Mouse (Mus musculus): ENCODE data around the gene Ethe1. TPM values are rescaled to one million over a fixed set of nuclear protein-coding genes. Genes with fewer than 3 reads are reported as not detected.
A peak's percentile ranks its signal among the peaks of the same experiment; 100 is the strongest.

Gene Ethe1
- polyA plus RNA-seq, 1 experiment: 18.2 TPM

DNA sequence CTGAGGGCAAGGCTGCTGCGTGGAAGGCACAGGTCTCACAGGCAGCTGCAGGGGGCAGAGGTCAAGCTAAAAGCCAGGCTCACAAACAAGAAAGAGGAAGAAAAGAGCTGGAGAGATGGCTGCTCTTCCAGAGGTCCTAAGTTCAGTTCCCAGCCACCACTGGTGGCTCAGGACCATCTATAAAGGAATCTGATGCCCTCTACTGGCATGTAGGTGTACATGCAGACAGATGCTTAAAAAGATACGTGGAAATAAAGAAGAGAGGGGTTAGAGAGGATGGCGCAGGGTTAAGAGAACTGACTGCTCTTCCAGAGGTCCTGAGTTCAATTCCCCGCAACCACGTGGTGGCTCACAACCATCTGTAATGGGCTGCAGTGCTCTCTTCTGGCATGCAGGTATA, 14.9 kb upstream of the Ethe1 start:
- 0 out of 2 replicates have a peak, but pooled peaks have one; percentile 32 for TF ChIP-seq CTCF (IDR thresholded peaks at IDR 0.05; ENCODE audit: low read depth, low read length)
- no peak for TF ChIP-seq POLR2A (IDR thresholded peaks at IDR 0.05; ENCODE audit: borderline replicate concordance, low read depth, low read length)
- Histone ChIP-seq H3K4me1 (ENCODE audit: control insufficient read depth, insufficient read depth, low read length) (no peaks in the 10 kb centered on the region), H3K4me3 (ENCODE audit: insufficient read depth, low read length) (no peak overlapping the region), H3K27ac (ENCODE audit: insufficient read depth, low read depth, low read length) (no peak overlapping the region)

DNA sequence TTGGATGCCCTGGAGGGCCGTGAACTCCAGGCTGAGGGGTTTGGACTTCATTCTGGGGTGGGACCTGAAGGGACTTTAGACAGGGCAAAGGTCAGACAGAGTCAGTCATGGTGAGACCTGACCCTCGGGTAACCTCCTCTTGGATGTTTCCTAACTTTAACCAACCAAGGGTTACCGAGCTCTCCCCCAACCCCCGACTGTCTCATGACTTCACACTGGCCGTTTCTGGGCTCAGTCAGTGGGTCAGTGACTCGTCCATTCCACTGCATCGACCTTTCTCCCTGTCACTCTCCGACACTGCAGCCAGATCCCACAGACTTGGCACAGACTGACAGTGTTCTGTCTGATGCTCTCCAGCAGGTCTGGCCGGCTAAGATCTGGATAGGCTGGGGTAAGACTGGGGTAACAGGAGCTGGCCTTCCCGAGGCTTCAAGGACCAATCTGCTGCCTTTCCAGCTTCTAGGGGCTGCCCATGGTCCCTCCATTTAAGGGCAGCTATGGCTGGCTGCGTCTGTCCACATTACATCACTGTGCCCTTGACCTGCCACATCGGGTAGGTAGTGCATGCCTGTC, 13.0 kb upstream of the Ethe1 start:
- TF ChIP-seq CTCF (IDR thresholded peaks at IDR 0.05; ENCODE audit: low read depth, low read length): no peak
- no peak for TF ChIP-seq POLR2A (IDR thresholded peaks at IDR 0.05; ENCODE audit: borderline replicate concordance, low read depth, low read length)
- no peaks in the 10 kb centered on the region for H3K4me1 ChIP-seq (ENCODE audit: control insufficient read depth, insufficient read depth, low read length)
- H3K27ac ChIP-seq (ENCODE audit: insufficient read depth, low read depth, low read length): no peak overlapping the region
- no peak overlapping the region for H3K4me3 ChIP-seq (ENCODE audit: insufficient read depth, low read length)

DNA sequence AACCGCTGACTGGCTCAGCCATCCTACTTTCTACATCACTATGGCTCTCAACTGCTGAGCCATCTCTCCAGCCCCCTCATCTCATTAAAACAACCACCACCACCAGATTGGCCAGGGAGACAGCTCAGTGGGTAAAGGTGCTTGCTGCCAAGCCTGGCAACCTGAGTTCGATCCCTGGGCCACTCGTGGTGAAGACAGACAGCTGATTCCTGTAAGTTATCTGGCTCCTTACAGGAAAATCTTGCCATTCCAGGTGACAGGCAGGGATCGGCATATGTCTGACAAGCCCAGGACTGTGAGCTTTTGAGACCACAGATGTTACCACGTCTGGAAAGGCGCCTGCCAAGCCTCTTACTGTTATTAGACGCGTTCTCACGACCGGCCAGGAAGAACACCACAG, 9.5 kb upstream of the Ethe1 start:
- no peak for TF ChIP-seq CTCF (IDR thresholded peaks at IDR 0.05; ENCODE audit: low read depth, low read length)
- no peak for TF ChIP-seq POLR2A (IDR thresholded peaks at IDR 0.05; ENCODE audit: borderline replicate concordance, low read depth, low read length)
- H3K27ac ChIP-seq (ENCODE audit: insufficient read depth, low read depth, low read length): no peak overlapping the region
- no peaks in the 10 kb centered on the region for H3K4me1 ChIP-seq (ENCODE audit: control insufficient read depth, insufficient read depth, low read length)
- H3K4me3 ChIP-seq (ENCODE audit: insufficient read depth, low read length): no peak overlapping the region

DNA sequence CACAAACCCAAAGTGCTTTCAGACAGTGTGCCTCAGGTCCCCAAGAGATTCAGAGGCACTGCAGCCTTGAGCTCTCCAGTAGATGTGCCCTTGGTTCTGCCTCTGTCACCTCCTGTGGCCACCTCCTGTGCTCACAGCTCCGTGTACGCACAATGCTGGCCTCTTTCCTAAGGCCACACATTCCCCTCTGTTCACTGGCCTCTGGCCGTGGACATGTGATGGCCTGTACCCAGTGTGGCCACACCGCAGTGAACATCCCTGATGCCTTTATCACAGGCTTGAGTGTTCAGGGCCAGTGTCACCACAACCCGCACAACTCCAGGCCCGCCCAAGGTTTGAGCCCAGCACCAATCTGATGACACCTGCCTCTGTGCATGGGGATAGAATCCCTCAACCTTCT, 2.5 kb upstream of the Ethe1 start:
- Histone ChIP-seq H3K4me3 (ENCODE audit: insufficient read depth, low read length) (no peak overlapping the region), H3K4me1 (ENCODE audit: control insufficient read depth, insufficient read depth, low read length) (no peaks in the 10 kb centered on the region), H3K27ac (ENCODE audit: insufficient read depth, low read depth, low read length) (no peak overlapping the region)
- TF ChIP-seq POLR2A (IDR thresholded peaks at IDR 0.05; ENCODE audit: borderline replicate concordance, low read depth, low read length) (no peak), CTCF (IDR thresholded peaks at IDR 0.05; ENCODE audit: low read depth, low read length) (no peak)

DNA sequence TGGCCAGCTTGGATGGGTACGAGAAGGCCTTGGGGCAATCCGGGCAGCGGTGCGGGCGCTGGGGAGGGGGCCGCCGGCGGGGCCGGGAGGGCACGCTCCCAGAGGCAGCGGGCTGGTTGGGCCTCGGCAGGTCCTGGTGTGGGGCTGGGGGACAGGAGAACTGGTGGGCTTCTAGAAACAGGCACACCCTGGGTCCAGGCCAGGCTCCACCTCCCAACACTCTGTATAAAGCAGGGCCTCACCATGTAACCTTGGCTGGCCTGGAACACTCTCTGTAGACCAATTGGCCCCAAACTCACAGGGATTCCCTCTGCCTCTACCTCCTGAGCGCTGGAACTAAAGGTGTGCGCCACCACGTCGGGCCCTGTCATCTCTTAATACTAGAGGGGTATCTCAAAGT, 1.3 kb upstream of the Ethe1 start:
- Histone ChIP-seq H3K27ac (ENCODE audit: insufficient read depth, low read depth, low read length) (no peak overlapping the region), H3K4me1 (ENCODE audit: control insufficient read depth, insufficient read depth, low read length) (no peaks in the 10 kb centered on the region), H3K4me3 (ENCODE audit: insufficient read depth, low read length) (no peak overlapping the region)
- TF ChIP-seq CTCF (IDR thresholded peaks at IDR 0.05; ENCODE audit: low read depth, low read length): no peak
- no peak for TF ChIP-seq POLR2A (IDR thresholded peaks at IDR 0.05; ENCODE audit: borderline replicate concordance, low read depth, low read length)

DNA sequence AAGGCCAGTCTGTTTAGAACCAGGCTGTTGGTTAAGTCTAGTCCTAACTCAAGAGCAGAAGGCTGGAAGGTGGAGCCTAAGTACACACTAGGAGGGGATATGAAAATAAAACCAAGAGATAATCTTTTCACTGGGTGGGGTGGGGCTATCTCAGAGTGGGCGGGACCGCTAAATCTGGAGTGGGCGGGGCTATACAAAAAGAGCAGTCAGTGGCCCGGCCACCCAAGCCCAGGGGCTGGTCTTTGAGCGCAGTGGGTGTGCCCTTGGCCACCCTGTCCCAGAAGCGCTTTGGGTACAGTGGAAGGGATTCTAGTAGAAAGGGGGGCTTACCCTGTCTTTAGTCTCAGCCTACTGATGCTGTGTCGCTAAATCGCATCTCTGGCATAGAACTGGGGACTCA, 515 bp upstream of the Ethe1 start:
- Histone ChIP-seq H3K27ac (ENCODE audit: insufficient read depth, low read depth, low read length) (no peak overlapping the region), H3K4me3 (ENCODE audit: insufficient read depth, low read length) (no peak overlapping the region), H3K4me1 (ENCODE audit: control insufficient read depth, insufficient read depth, low read length) (no peaks in the 10 kb centered on the region)
- TF ChIP-seq CTCF (IDR thresholded peaks at IDR 0.05; ENCODE audit: low read depth, low read length) (no peak), POLR2A (IDR thresholded peaks at IDR 0.05; ENCODE audit: borderline replicate concordance, low read depth, low read length) (no peak)

DNA sequence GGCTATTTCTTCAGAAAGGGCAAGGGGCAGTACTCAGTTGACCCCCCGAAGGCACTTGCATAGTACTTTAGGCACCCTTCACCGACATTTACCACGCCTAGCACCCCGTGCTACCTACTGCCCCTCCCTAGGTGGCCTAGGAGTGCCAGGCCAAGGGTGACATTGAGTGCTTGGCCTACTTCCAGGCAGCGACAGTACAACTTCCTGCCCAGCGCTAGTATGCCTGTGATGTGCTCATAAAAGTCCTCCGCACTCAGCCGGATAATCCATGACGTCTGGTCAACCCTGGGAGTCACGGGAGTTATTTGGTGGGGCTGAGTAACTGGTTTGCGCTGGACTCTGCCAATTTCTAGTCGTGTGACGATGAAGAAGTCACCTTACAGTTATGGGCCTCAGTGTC, 993 bp downstream of the Ethe1 start:
- no peak overlapping the region for H3K4me3 ChIP-seq (ENCODE audit: insufficient read depth, low read length)
- TF ChIP-seq CTCF (IDR thresholded peaks at IDR 0.05; ENCODE audit: low read depth, low read length) (no peak), POLR2A (IDR thresholded peaks at IDR 0.05; ENCODE audit: borderline replicate concordance, low read depth, low read length) (no peak)
- H3K27ac ChIP-seq (ENCODE audit: insufficient read depth, low read depth, low read length): no peak overlapping the region
- peaks cover 5% of the 10 kb centered on the region for H3K4me1 ChIP-seq (ENCODE audit: control insufficient read depth, insufficient read depth, low read length)

DNA sequence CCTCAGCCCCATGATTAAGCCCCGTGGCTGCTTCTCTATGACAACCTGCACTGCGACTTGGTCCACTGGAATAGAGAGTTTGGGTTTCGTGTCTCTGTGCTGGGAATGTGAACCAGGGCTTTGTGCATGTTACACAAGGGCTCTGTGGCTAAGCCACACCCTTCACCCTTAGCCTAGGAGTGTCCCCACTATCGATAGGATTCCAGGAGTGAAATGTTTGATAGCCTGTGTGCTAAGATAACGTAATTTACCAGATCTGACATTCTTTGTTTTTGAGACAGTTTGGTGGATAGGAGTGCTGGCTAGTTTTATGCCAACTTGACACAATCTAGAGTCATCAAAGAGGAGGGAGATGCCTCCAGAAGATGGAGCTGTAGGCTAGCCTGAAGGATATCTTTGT, 4.4 kb downstream of the Ethe1 start:
- no peak for TF ChIP-seq POLR2A (IDR thresholded peaks at IDR 0.05; ENCODE audit: borderline replicate concordance, low read depth, low read length)
- TF ChIP-seq CTCF (IDR thresholded peaks at IDR 0.05; ENCODE audit: low read depth, low read length): no peak
- Histone ChIP-seq H3K4me1 (ENCODE audit: control insufficient read depth, insufficient read depth, low read length) (peaks cover 24% of the 10 kb centered on the region), H3K27ac (ENCODE audit: insufficient read depth, low read depth, low read length) (no peak overlapping the region), H3K4me3 (ENCODE audit: insufficient read depth, low read length) (no peak overlapping the region)

DNA sequence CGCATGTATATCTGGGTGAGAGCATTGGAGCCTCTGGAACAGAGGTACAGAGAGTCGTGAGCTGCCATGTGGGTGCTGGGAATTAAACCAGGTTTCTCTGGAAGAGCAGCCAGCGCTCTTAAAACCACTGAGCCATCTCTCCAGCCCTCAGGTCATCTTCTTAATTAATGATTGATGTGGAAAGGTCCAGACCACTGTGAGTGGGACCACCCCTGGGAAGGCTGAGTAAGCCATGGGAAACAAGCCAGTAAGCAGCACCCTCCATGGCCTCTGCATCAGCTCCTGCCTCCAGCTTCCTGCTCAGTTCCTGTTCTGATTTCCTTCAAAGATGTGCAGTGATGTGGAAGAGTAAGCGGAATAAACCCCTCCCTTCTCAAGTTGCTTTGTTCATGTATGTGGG, 4.8 kb downstream of the Ethe1 start:
- Histone ChIP-seq H3K4me3 (ENCODE audit: insufficient read depth, low read length) (no peak overlapping the region), H3K4me1 (ENCODE audit: control insufficient read depth, insufficient read depth, low read length) (peaks cover 24% of the 10 kb centered on the region), H3K27ac (ENCODE audit: insufficient read depth, low read depth, low read length) (no peak overlapping the region)
- TF ChIP-seq POLR2A (IDR thresholded peaks at IDR 0.05; ENCODE audit: borderline replicate concordance, low read depth, low read length): no peak
- no peak for TF ChIP-seq CTCF (IDR thresholded peaks at IDR 0.05; ENCODE audit: low read depth, low read length)

DNA sequence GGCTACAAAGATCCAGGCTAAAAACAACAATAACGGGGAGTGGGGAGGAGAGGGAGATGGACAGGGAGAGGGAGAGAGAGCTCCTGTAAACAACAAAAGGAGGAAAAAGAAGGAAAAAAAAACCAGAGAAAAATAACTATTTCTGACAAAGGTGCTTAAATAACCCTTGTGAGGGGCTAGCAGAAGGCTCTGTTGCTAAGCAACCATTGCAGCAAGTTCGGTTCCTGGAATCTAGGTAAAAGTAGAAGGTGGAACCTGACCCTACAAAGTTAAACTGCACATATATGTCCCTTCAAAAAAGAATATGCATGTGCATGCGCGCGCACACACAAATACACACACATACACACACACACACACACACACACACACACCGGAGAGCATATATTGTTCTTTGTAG, 5.4 kb downstream of the Ethe1 start:
- H3K4me3 ChIP-seq (ENCODE audit: insufficient read depth, low read length): no peak overlapping the region
- TF ChIP-seq POLR2A (IDR thresholded peaks at IDR 0.05; ENCODE audit: borderline replicate concordance, low read depth, low read length) (no peak), CTCF (IDR thresholded peaks at IDR 0.05; ENCODE audit: low read depth, low read length) (no peak)
- H3K4me1 ChIP-seq (ENCODE audit: control insufficient read depth, insufficient read depth, low read length): peaks cover 25% of the 10 kb centered on the region
- no peak overlapping the region for H3K27ac ChIP-seq (ENCODE audit: insufficient read depth, low read depth, low read length)

Measured in bone marrow macrophage, adult 2 months (primary cell).